Mouse (Mus musculus) forebrain, embryonic 16.5 days (tissue): ENCODE measurements around the gene Slc27a1. TPM values are rescaled to one million over a fixed set of nuclear protein-coding genes. Genes with fewer than 3 reads are reported as not detected.

ENCODE experiments used
- ATAC-seq: fragments of 200-750 bp; cut with Nextera tagmentation; 2 replicates; pipeline ENCODE4 v1.8.0; 2017; ENCODE audit warnings: mild to moderate bottlenecking, moderate library complexity
- H3K27ac ChIP-seq: fragments of 300-500 bp; sonication (generic); 2 replicates; pipeline ENCODE4 v1.5.1; 2014; ENCODE audit warnings: low read length, control low read depth
- H3K27me3 ChIP-seq: fragments of 300-500 bp; sonication (generic); replicated peaks from 2 replicates; pipeline ENCODE4 v1.6.1; 2014; ENCODE audit warnings: low read length; ENCODE audit not compliant: control insufficient read depth, insufficient read depth
- H3K36me3 ChIP-seq: fragments of 300-500 bp; sonication (generic); 2 replicates; pipeline ENCODE4 v1.6.1; 2014; ENCODE audit not compliant: control insufficient read depth, insufficient read depth
- H3K4me1 ChIP-seq: fragments of 300-500 bp; sonication (generic); replicated peaks from 2 replicates; pipeline ENCODE4 v1.6.1; 2014; ENCODE audit warnings: low read length; ENCODE audit not compliant: control insufficient read depth, insufficient read depth
- H3K4me2 ChIP-seq: fragments of 300-500 bp; sonication (generic); 2 replicates; pipeline ENCODE4 v1.6.1; 2014; ENCODE audit warnings: mild to moderate bottlenecking, low read length, control low read depth
- H3K4me3 ChIP-seq: fragments of 300-500 bp; sonication (generic); replicated peaks from 2 replicates; pipeline ENCODE4 v1.5.1; 2014; ENCODE audit warnings: mild to moderate bottlenecking, low read length, control low read depth
- H3K9ac ChIP-seq: fragments of 300-500 bp; sonication (generic); replicated peaks from 2 replicates; pipeline ENCODE4 v1.6.1; 2014; ENCODE audit warnings: low read depth, low read length, control low read depth
- H3K9me3 ChIP-seq: fragments of 300-500 bp; sonication (generic); 2 replicates; pipeline ENCODE4 v1.6.1; 2016; ENCODE audit warnings: low read length; ENCODE audit not compliant: control insufficient read depth
- WGBS: fragments of 180-500 bp; shearing (Covaris S2); extraction: QIAGEN DNeasy Blood & Tissue Kit; methylation state at CpG from one replicate; pipeline ENCODE4 v1.1.7; 2014; 5-methylcytosine and 5-hydroxymethylcytosine counted together
- polyA plus RNA-seq: library from polyadenylated mRNA; unstranded; fragments of >200 nt; fragmentation: Nextera tagmentation; extraction: Ambion mirVana; gene quantifications from 2 replicates; pipeline ENCODE4 v1.2.1, GENCODE M21; 2015

Slc27a1 gene
- polyA plus RNA-seq, 1 experiment from 2014 or later = 75.9 TPM

DNA sequence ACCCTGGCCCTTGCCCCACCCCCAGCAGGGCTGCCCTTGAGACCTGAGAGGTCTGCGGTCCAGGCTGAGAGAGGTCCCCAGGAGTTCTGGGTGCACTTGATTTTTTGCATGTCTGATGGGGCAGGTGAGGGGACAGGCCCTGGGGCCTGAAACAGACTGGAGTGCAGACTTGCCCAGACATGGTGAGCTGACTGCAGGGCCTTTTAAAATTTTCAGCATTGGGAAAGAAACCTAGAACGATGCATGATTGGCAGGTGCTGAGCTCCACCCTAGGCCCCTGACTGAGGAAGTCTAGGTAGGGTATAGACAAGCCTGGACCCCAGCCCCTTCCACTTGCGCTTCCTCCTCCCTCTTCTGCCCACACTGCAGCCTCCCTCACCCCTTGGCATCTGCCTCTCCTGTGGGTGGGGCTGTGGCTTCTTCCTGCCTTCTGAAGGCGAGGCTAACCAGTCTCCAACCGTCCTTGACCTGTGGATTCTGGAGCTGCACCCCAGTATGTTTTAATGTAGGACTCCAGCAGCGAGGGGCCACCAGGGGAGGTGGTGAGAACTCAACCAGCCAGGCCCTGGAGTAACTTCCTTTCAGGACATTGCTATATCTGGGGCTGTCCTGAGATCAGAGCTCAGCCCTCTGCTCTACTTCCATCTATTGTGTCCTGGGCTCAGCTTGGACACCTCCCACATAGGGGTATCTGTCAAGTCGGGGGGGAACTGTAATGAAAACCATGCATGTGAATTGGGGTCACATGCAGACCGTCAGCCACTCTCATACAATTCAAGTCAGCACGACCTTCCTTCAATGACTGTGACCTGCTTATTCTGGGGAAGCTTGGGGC, 58.8 kb downstream of the Slc27a1 start:
- Histone ChIP-seq H3K9me3 (no peaks in the 10 kb centered on the region), H3K4me2 (no peak overlapping the region), H3K4me3 (no peak overlapping the region), H3K9ac (no peak overlapping the region), H3K4me1 (peaks cover 13% of the 10 kb centered on the region), H3K36me3 (peaks cover 14% of the 10 kb centered on the region), H3K27ac (peak overlapping the region; percentile 20; the same call in 1 of the 2 replicates), H3K27me3 (peaks cover 8% of the 10 kb centered on the region)
- no peak for ATAC-seq
- WGBS = 56% methylated on average over 9 of the region's 9 CpGs

DNA sequence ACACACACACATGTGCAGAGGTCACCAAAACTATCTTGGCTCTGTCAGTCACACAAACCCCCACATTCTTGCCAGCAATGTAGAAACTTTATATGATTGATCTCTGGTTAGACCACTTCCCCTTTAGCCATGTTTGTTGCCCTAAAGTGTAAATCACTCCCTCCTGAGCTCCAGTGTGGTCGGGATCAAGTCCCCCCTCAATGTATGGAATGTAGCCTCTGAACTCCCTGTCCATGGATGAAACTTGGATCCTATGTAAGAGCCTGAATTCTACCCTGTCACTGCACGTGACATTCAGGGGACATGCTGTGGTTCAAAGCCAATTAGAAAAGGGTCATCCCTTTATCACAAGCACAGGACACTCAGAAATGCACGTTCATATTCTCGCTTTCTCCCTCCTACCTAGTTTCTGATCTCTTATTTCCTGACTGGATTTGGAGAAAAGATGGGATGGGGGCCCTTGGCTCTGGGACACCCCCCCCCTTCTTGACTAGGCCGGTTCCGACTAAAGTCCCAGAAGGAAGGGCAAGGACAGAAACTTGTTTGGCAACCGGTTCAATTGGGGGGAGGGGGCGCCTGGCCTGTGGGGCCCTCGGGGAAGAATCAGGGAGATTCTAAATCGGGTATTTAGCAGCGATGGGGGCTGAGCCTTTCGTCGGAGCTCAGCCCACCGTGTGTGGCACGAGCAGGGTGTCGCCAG, 59.9 kb downstream of the Slc27a1 start:
- H3K27me3 ChIP-seq = peaks cover 8% of the 10 kb centered on the region
- peak overlapping the region; percentile 67 for H3K9ac ChIP-seq
- H3K4me1 ChIP-seq = peaks cover 13% of the 10 kb centered on the region
- WGBS = 9% methylated on average over 16 of the region's 16 CpGs
- ATAC-seq = no peak
- H3K4me3 ChIP-seq = peak overlapping the region; percentile 53
- H3K27ac ChIP-seq = peak overlapping the region; percentile 49; the same call in 1 of the 2 replicates
- H3K4me2 ChIP-seq = peak overlapping the region; percentile 81
- peaks cover 3% of the 10 kb centered on the region for H3K36me3 ChIP-seq
- H3K9me3 ChIP-seq = no peaks in the 10 kb centered on the region

DNA sequence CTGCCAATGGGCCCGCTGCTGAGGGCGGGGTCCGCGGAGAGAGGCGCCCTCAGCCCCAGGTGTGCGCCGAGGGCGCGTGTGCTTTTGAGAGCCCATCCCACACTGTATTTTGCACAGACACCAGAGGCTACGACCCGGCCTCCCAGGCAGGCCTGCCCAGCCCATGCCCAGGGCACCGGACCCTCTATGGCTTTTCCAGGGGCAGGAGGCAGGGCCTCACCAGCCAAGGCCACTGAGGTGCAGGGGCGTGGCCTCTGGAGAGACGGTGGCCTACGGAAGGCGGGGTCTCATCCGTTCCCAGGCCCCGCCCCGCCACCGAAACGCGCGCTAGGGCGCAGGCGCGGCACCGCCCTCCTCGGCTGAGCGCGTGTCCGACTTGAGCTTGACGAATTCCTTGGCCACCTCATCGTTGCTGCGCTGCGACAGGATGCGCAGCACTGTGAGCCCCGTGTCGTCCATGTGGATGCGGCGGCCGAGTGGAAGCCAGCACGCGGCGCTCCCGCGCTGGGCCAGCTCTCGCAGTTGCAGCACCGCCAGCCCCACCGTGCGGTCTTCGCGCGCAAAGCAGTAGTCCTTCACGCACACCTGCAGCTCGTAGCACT, 60.5 kb downstream of the Slc27a1 start:
- peak; percentile 82 for ATAC-seq
- peak overlapping the region; percentile 53 for H3K4me3 ChIP-seq
- no peaks in the 10 kb centered on the region for H3K36me3 ChIP-seq
- peaks cover 8% of the 10 kb centered on the region for H3K27me3 ChIP-seq
- H3K4me1 ChIP-seq = peaks cover 13% of the 10 kb centered on the region
- peak overlapping the region; percentile 49 for H3K27ac ChIP-seq
- 0% methylated on average over 55 of the region's 55 CpGs for WGBS
- H3K4me2 ChIP-seq = peak overlapping the region; percentile 81
- H3K9me3 ChIP-seq = no peaks in the 10 kb centered on the region
- peak overlapping the region; percentile 67 for H3K9ac ChIP-seq

DNA sequence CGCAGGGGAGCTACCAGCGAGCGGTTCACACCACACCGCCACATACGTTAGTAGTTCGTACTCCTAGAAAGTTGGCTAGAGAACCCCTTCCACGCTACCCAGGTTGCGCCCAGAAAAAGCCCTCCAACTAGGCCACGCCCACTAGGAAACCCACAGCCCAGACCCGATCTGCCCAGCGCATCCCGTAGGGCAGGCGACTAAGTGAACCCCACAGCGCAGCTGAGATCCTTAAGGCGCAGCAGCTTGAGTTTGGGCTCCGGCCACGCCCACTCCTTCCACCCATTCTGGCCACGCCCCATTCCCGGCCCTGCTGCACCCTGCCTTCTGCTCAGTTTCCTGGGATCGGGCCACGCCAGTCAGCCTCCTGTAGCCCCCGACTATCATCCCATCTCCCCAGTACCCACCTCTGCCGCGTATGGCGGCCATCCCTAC, 61.1 kb downstream of the Slc27a1 start:
- WGBS = 3% methylated on average over 25 of the region's 25 CpGs
- peak overlapping the region; percentile 67 for H3K9ac ChIP-seq
- H3K4me2 ChIP-seq = peak overlapping the region; percentile 81
- peaks cover 13% of the 10 kb centered on the region for H3K4me1 ChIP-seq
- H3K27ac ChIP-seq = no peak overlapping the region
- peak overlapping the region; percentile 53 for H3K4me3 ChIP-seq
- peak; percentile 19 for ATAC-seq
- no peaks in the 10 kb centered on the region for H3K36me3 ChIP-seq
- peaks cover 8% of the 10 kb centered on the region for H3K27me3 ChIP-seq
- H3K9me3 ChIP-seq = no peaks in the 10 kb centered on the region

DNA sequence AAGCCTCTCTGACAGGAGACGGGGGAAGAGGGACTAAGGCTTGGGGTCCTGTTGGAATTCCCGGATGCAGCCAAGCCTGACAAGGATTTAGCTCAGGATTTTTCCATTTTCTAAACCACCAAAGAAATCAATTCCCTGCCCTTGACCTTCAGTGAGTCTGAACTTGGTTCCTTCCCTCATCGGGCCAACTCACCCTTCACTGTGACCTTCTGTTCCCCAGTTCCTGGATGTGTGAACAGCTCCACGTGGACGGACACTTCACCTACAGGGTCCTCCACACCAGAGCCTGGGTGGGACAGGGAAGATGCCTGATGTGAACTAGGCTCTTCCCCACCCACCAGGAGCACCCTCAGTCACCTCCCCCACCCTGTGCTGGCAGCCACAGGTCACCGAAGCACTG, 62.1 kb downstream of the Slc27a1 start:
- no peak for ATAC-seq
- Histone ChIP-seq H3K36me3 (no peaks in the 10 kb centered on the region), H3K4me3 (no peak overlapping the region), H3K27me3 (peaks cover 8% of the 10 kb centered on the region), H3K9ac (no peak overlapping the region), H3K4me1 (peaks cover 13% of the 10 kb centered on the region), H3K9me3 (no peaks in the 10 kb centered on the region), H3K27ac (no peak overlapping the region), H3K4me2 (no peak overlapping the region)
- 90% methylated on average over 6 of the region's 6 CpGs for WGBS

DNA sequence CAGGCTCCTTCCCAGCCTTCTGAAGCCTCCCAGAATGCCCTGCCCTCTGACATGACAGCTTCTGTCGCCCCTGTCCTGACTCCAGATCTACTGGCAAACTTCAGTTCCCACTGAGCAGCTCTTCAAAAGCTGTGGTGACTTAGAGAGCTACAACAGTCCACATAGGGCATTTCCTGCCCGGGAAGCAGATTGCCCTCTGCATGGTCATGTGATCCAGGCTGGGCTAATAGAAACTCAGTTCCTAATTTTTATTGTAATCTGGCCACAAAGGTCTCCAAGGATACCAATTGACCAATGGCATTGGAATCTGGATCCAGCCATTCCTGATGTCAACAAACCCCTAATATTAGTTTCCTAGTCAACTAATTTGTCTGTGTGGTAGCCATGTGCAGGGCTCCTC, 63.2 kb downstream of the Slc27a1 start:
- no peaks in the 10 kb centered on the region for H3K9me3 ChIP-seq

DNA sequence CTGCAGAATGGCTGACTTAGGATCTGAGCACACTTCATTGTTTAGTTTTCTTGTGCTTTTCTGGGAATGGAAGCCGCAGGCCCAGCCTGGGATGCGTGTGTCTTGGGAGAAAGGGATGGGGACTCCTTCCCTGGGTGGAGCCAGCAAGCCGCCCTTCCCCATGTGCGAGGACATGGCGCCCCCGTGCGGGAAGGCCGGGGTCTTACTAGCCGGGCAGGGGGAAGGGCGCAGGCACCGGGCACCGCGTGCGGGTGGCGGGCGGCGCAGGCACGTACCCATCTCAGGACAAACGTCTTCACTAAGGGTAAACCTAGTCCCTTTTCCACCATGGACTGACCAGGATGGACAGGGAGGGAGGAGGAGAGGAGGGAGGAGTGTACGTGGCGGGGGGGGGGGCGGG, 64.5 kb downstream of the Slc27a1 start:
- no peak for ATAC-seq

More for the DNA sequence above, 63.2 kb downstream of the Slc27a1 start:
- Histone ChIP-seq H3K4me2 (no peak overlapping the region), H3K27ac (no peak overlapping the region), H3K4me3 (no peak overlapping the region), H3K4me1 (peaks cover 13% of the 10 kb centered on the region), H3K27me3 (peaks cover 8% of the 10 kb centered on the region), H3K9ac (no peak overlapping the region), H3K36me3 (no peaks in the 10 kb centered on the region)
- ATAC-seq = no peak
- WGBS = 56% methylated on average over 2 of the region's 2 CpGs

DNA sequence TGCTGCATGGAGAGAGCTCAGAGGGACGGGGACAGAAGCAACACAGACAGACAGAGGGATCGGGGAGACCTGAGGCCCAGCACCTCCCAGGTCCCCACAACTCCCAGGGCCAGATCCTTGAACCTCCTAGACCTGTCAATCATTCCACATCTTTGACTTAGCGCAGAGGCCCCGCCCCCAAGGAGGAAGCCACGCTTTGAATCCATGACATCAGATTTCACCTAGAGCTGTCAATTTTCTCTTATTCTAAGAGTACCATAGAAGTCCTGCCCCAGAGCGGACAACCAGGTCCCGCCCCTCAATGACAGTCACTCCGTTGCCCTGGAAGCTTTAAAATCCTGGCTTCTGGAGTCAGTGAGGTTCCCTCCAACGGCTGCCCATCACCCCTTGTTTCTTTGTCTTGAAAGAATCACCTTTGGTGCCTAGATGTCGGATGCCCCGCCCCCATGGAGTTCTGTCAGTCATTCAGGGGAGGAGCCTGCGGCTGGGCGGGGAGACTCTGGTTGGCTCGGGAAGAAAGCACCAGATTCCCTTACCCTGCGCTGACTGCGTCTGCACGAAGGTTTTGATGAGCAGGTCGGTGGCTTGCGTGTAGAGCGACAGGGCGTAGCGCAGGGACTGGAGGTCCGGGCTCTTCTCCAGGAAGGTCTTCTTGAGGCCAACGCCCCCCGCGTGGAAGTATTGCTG, 65.4 kb downstream of the Slc27a1 start:
- Histone ChIP-seq H3K9me3 (no peaks in the 10 kb centered on the region), H3K4me2 (peak overlapping the region; percentile 10; the same call in 1 of the 2 replicates), H3K27ac (peak overlapping the region; percentile 20; the same call in 1 of the 2 replicates), H3K9ac (no peak overlapping the region), H3K36me3 (no peaks in the 10 kb centered on the region), H3K4me3 (no peak overlapping the region), H3K27me3 (peaks cover 8% of the 10 kb centered on the region), H3K4me1 (peaks cover 8% of the 10 kb centered on the region)
- 3% methylated on average over 26 of the region's 26 CpGs for WGBS
- peak; percentile 54 for ATAC-seq

More for the DNA sequence above, 64.5 kb downstream of the Slc27a1 start:
- WGBS = 8% methylated on average over 19 of the region's 22 CpGs
- Histone ChIP-seq H3K4me1 (peaks cover 13% of the 10 kb centered on the region), H3K27me3 (peaks cover 8% of the 10 kb centered on the region), H3K4me2 (no peak overlapping the region), H3K4me3 (no peak overlapping the region), H3K36me3 (no peaks in the 10 kb centered on the region), H3K27ac (no peak overlapping the region), H3K9ac (no peak overlapping the region), H3K9me3 (no peaks in the 10 kb centered on the region)
